Mouse (Mus musculus) thymus, adult 2 months (tissue): ENCODE data around the gene Mmp25.

Experiments
- CTCF ChIP-seq: fragments of 200-500 bp; IDR thresholded peaks from 2 replicates; pipeline ENCODE4 v1.5.1; 2012; ENCODE audit warnings: mild to moderate bottlenecking, control low read depth, low read length, moderate library complexity, borderline replicate concordance; ENCODE audit not compliant: control insufficient read depth, poor library complexity, insufficient read depth; ENCODE audit errors: extremely low read depth
- POLR2A ChIP-seq: fragments of 200-500 bp; IDR thresholded peaks from 2 replicates; pipeline ENCODE4 v1.6.1; 2012; ENCODE audit warnings: mild to moderate bottlenecking, low read length, control low read depth, moderate library complexity; ENCODE audit not compliant: control insufficient read depth, poor library complexity, insufficient read depth; ENCODE audit errors: extremely low read depth

- TF ChIP-seq CTCF (no peak), POLR2A (no peak)
Observed at GRCm38 (mm10) chr17:23682530-23682929, 37.5 kb upstream of the Mmp25 start.
